Mouse (Mus musculus) midbrain, embryonic 13.5 days (tissue): ENCODE data around the gene Eva1a. TPM values are rescaled to one million over a fixed set of nuclear protein-coding genes. Genes with fewer than 3 reads are reported as not detected.

Experiments
- ATAC-seq: fragments of 200-750 bp; cut with Nextera tagmentation; 2 replicates; pipeline ENCODE4 v1.8.0; 2017; ENCODE audit warnings: mild to moderate bottlenecking, moderate TSS enrichment, moderate library complexity
- H3K27ac ChIP-seq: fragments of 300-500 bp; sonication (generic); 2 replicates; pipeline ENCODE4 v1.5.1; 2015; ENCODE audit warnings: inconsistent platforms, mild to moderate bottlenecking, moderate library complexity
- H3K27me3 ChIP-seq: fragments of 300-500 bp; sonication (generic); 2 replicates; pipeline ENCODE4 v1.6.1; 2015; ENCODE audit warnings: mild to moderate bottlenecking, inconsistent platforms
- H3K36me3 ChIP-seq: fragments of 300-500 bp; sonication (generic); 2 replicates; pipeline ENCODE4 v1.6.1; 2015; ENCODE audit warnings: mild to moderate bottlenecking, inconsistent platforms
- H3K4me1 ChIP-seq: fragments of 300-500 bp; sonication (generic); replicated peaks from 2 replicates; pipeline ENCODE4 v1.6.1; 2015; ENCODE audit warnings: inconsistent platforms
- H3K4me2 ChIP-seq: fragments of 300-500 bp; sonication (generic); replicated peaks from 2 replicates; pipeline ENCODE4 v1.6.1; 2015; ENCODE audit warnings: moderate library complexity, mild to moderate bottlenecking, inconsistent platforms
- H3K4me3 ChIP-seq: fragments of 300-500 bp; sonication (generic); replicated peaks from 2 replicates; pipeline ENCODE4 v1.5.1; 2015; ENCODE audit warnings: mild to moderate bottlenecking, inconsistent platforms
- H3K9ac ChIP-seq: fragments of 300-500 bp; sonication (generic); replicated peaks from 2 replicates; pipeline ENCODE4 v1.6.1; 2015; ENCODE audit warnings: mild to moderate bottlenecking, inconsistent platforms
- H3K9me3 ChIP-seq: fragments of 300-500 bp; sonication (generic); 2 replicates; pipeline ENCODE4 v1.6.1; 2016; ENCODE audit warnings: mild to moderate bottlenecking, inconsistent platforms
- WGBS: fragments of 180-500 bp; shearing (Covaris S2); methylation state at CpG from one replicate; pipeline ENCODE4 v1.1.7; 2015; 5-methylcytosine and 5-hydroxymethylcytosine counted together
- polyA plus RNA-seq: library from polyadenylated mRNA; unstranded; fragments of >200 nt; fragmentation: Nextera tagmentation; extraction: Ambion mirVana; gene quantifications from 2 replicates; pipeline ENCODE4 v1.2.1, GENCODE M21; 2015

Eva1a gene
- polyA plus RNA-seq, 1 experiment from 2014 or later, result 0.79 TPM

GRCm38 (mm10) chr6:82043634-82044033, 2.8 kb downstream of the Eva1a start:
- Histone ChIP-seq H3K4me2 (no peak overlapping the region), H3K4me1 (peaks cover 18% of the 10 kb centered on the region), H3K9ac (no peak overlapping the region), H3K27me3 (peaks cover 69% of the 10 kb centered on the region), H3K4me3 (no peak overlapping the region), H3K36me3 (no peaks in the 10 kb centered on the region), H3K9me3 (no peaks in the 10 kb centered on the region), H3K27ac (no peak overlapping the region)
- no peak for ATAC-seq
- 50% methylated on average over 4 of the region's 4 CpGs for WGBS

- 68% methylated on average over 4 of the region's 4 CpGs for WGBS
- peaks cover 18% of the 10 kb centered on the region for H3K4me1 ChIP-seq
- no peak overlapping the region for H3K9ac ChIP-seq
- H3K27me3 ChIP-seq, result peaks cover 64% of the 10 kb centered on the region
- H3K4me3 ChIP-seq, result no peak overlapping the region
- H3K27ac ChIP-seq, result no peak overlapping the region
- no peaks in the 10 kb centered on the region for H3K9me3 ChIP-seq
- H3K4me2 ChIP-seq, result no peak overlapping the region
- no peaks in the 10 kb centered on the region for H3K36me3 ChIP-seq
- no peak for ATAC-seq
Observed at GRCm38 (mm10) chr6:82044509-82044908, 3.7 kb downstream of the Eva1a start.

GRCm38 (mm10) chr6:82047977-82048376, 7.1 kb downstream of the Eva1a start:
- Histone ChIP-seq H3K27ac (no peak overlapping the region), H3K9ac (no peak overlapping the region), H3K4me1 (no peaks in the 10 kb centered on the region; the same call in 1 of the 2 replicates), H3K9me3 (no peaks in the 10 kb centered on the region), H3K27me3 (peaks cover 29% of the 10 kb centered on the region), H3K4me3 (no peak overlapping the region), H3K4me2 (no peak overlapping the region), H3K36me3 (no peaks in the 10 kb centered on the region)
- 61% methylated on average over 6 of the region's 6 CpGs for WGBS
- no peak for ATAC-seq

- no peaks in the 10 kb centered on the region for H3K4me1 ChIP-seq
- no peak for ATAC-seq
- peaks cover 8% of the 10 kb centered on the region; the same call in 1 of the 2 replicates for H3K27me3 ChIP-seq
- H3K9me3 ChIP-seq, result no peaks in the 10 kb centered on the region
- H3K4me2 ChIP-seq, result no peak overlapping the region
- H3K4me3 ChIP-seq, result no peak overlapping the region
- H3K27ac ChIP-seq, result no peak overlapping the region
- H3K36me3 ChIP-seq, result no peaks in the 10 kb centered on the region
- no peak overlapping the region for H3K9ac ChIP-seq
- 80% methylated on average over 9 of the region's 9 CpGs for WGBS
Observed at GRCm38 (mm10) chr6:82050201-82050600, 9.4 kb downstream of the Eva1a start.

GRCm38 (mm10) chr6:82051569-82051968, 10.7 kb downstream of the Eva1a start:
- H3K27ac ChIP-seq, result no peak overlapping the region
- H3K4me1 ChIP-seq, result no peaks in the 10 kb centered on the region
- no peaks in the 10 kb centered on the region for H3K9me3 ChIP-seq
- H3K4me3 ChIP-seq, result no peak overlapping the region
- H3K9ac ChIP-seq, result no peak overlapping the region
- ATAC-seq, result no peak
- no peak overlapping the region for H3K4me2 ChIP-seq
- 0 out of 2 replicates have a peak, but pooled peaks cover 3% of the 10 kb centered on the region for H3K27me3 ChIP-seq
- H3K36me3 ChIP-seq, result no peaks in the 10 kb centered on the region
- 87% methylated on average over 8 of the region's 8 CpGs for whole genome bisulfite sequencing

- Histone ChIP-seq H3K27ac (no peak overlapping the region), H3K9me3 (no peaks in the 10 kb centered on the region), H3K9ac (no peak overlapping the region), H3K4me1 (no peaks in the 10 kb centered on the region), H3K27me3 (0 out of 2 replicates have a peak, but pooled peaks cover 3% of the 10 kb centered on the region), H3K4me3 (no peak overlapping the region), H3K4me2 (no peak overlapping the region), H3K36me3 (no peaks in the 10 kb centered on the region)
- WGBS, result 88% methylated on average over 6 of the region's 6 CpGs
- ATAC-seq, result no peak
Observed at GRCm38 (mm10) chr6:82052047-82052725, 11.3 kb downstream of the Eva1a start.

- Histone ChIP-seq H3K27ac (no peak overlapping the region), H3K4me3 (no peak overlapping the region), H3K9ac (no peak overlapping the region), H3K9me3 (no peaks in the 10 kb centered on the region), H3K4me2 (no peak overlapping the region), H3K4me1 (no peaks in the 10 kb centered on the region), H3K27me3 (0 out of 2 replicates have a peak, but pooled peaks cover 3% of the 10 kb centered on the region), H3K36me3 (no peaks in the 10 kb centered on the region)
- no peak for ATAC-seq
- WGBS, result 77% methylated on average over 2 of the region's 2 CpGs
Observed at GRCm38 (mm10) chr6:82052726-82053118, 11.9 kb downstream of the Eva1a start.

- 81% methylated on average over 7 of the region's 7 CpGs for WGBS
- H3K9ac ChIP-seq, result no peak overlapping the region
- no peak overlapping the region for H3K27ac ChIP-seq
- H3K4me2 ChIP-seq, result no peak overlapping the region
- H3K9me3 ChIP-seq, result no peaks in the 10 kb centered on the region
- no peaks in the 10 kb centered on the region for H3K4me1 ChIP-seq
- no peak for ATAC-seq
- no peaks in the 10 kb centered on the region for H3K27me3 ChIP-seq
- no peaks in the 10 kb centered on the region for H3K36me3 ChIP-seq
- no peak overlapping the region for H3K4me3 ChIP-seq
Observed at GRCm38 (mm10) chr6:82054854-82055253, 14.0 kb downstream of the Eva1a start.

- Histone ChIP-seq H3K36me3 (no peaks in the 10 kb centered on the region), H3K9ac (no peak overlapping the region), H3K9me3 (no peaks in the 10 kb centered on the region), H3K27ac (no peak overlapping the region), H3K4me3 (no peak overlapping the region), H3K27me3 (no peaks in the 10 kb centered on the region), H3K4me2 (no peak overlapping the region), H3K4me1 (no peaks in the 10 kb centered on the region)
- no peak for ATAC-seq
- 86% methylated on average over 7 of the region's 7 CpGs for WGBS
Observed at GRCm38 (mm10) chr6:82059896-82060295, 19.1 kb downstream of the Eva1a start.

- no peak overlapping the region for H3K4me3 ChIP-seq
- no peak for ATAC-seq
- 86% methylated on average over 5 of the region's 5 CpGs for WGBS
- no peaks in the 10 kb centered on the region for H3K9me3 ChIP-seq
- no peaks in the 10 kb centered on the region for H3K27me3 ChIP-seq
- H3K9ac ChIP-seq, result no peak overlapping the region
- no peak overlapping the region for H3K27ac ChIP-seq
- H3K4me2 ChIP-seq, result no peak overlapping the region
- H3K36me3 ChIP-seq, result no peaks in the 10 kb centered on the region
- H3K4me1 ChIP-seq, result no peaks in the 10 kb centered on the region
Observed at GRCm38 (mm10) chr6:82065230-82065629, 24.4 kb downstream of the Eva1a start.

GRCm38 (mm10) chr6:82066515-82067081, 25.8 kb downstream of the Eva1a start:
- Histone ChIP-seq H3K27me3 (no peaks in the 10 kb centered on the region), H3K36me3 (no peaks in the 10 kb centered on the region), H3K27ac (no peak overlapping the region), H3K4me2 (no peak overlapping the region), H3K9ac (no peak overlapping the region), H3K9me3 (no peaks in the 10 kb centered on the region), H3K4me3 (no peak overlapping the region), H3K4me1 (no peaks in the 10 kb centered on the region)
- 91% methylated on average over 8 of the region's 8 CpGs for WGBS
- ATAC-seq, result no peak

- Histone ChIP-seq H3K9me3 (no peaks in the 10 kb centered on the region), H3K27me3 (no peaks in the 10 kb centered on the region), H3K27ac (no peak overlapping the region), H3K36me3 (no peaks in the 10 kb centered on the region), H3K4me3 (no peak overlapping the region), H3K4me2 (no peak overlapping the region), H3K4me1 (no peaks in the 10 kb centered on the region), H3K9ac (no peak overlapping the region)
- no peak for ATAC-seq
- WGBS, result 85% methylated on average over 6 of the region's 6 CpGs
Observed at GRCm38 (mm10) chr6:82070459-82070858, 29.6 kb downstream of the Eva1a start.

- H3K27me3 ChIP-seq, result no peaks in the 10 kb centered on the region
- 92% methylated on average over 2 of the region's 2 CpGs for WGBS
Observed at GRCm38 (mm10) chr6:82073011-82073410, 32.2 kb downstream of the Eva1a start.

More at GRCm38 (mm10) chr6:82073011-82073410, 32.2 kb downstream of the Eva1a start:
- no peaks in the 10 kb centered on the region for H3K9me3 ChIP-seq
- no peak overlapping the region for H3K4me3 ChIP-seq
- H3K4me2 ChIP-seq, result no peak overlapping the region
- ATAC-seq, result no peak
- no peaks in the 10 kb centered on the region for H3K36me3 ChIP-seq
- H3K9ac ChIP-seq, result no peak overlapping the region
- no peak overlapping the region for H3K27ac ChIP-seq
- H3K4me1 ChIP-seq, result no peaks in the 10 kb centered on the region
